Mouse (Mus musculus): ENCODE data around the gene Fmnl2.

Gene Fmnl2

DNA sequence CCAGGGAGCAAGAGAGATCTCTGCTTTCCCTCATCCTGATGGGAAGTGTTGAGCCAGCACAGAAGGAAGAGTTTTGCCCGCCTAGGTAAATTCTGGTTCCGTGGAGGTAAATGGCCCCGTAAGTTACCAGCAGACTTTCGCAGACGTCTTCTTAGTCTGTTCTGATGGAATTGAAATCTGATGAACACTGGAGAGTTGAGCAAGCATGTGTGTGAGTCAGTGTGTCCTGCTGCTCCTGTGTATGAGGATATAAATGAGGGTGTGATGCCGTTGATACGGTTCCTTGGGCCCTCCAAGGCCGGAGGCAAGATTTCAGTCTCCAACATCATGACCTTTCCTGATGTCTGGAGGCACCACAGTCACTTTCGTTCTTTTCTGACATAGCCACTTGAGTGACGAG, 98.2 kb downstream of the Fmnl2 start:
- no peak for DNase-seq (ENCODE audit: low read depth, low spot score)

DNA sequence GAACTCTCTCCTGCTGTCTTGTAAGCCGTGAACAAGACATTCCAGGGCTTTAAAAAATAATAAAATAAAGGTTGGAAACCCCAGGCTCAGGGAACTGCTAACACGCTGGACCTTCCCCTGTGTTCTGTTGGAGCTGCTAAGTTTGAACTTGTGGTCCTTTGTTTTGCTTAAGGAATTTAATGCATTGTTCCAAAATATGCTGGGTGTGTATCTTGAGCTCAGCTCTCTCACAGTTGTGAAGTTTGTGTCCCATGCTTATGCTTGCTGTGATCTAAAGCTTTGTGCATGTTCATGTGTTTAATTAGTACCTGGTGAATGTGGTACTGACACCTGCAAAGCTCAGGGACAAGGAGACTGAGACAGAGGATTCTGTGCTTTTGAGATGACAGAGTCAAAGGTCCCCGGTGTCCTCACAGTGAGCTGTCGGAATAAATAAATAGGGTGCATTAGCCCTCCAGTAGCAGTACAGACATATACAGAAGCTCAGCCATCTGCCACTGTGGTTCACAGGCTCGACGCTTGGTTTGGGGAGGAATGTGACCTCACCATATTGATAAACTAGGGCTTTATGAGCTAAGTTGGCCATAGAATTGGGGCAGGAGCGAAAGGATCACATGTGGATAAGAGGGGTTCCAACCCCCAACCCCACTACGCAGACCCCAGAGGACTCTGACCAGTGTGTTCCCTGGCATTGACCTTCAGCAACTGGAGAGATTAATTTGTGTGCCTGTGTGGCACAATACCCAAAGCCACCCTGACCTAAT, 100.3 kb downstream of the Fmnl2 start:
- DNase-seq (ENCODE audit: low read depth, low spot score) = no peak

DNA sequence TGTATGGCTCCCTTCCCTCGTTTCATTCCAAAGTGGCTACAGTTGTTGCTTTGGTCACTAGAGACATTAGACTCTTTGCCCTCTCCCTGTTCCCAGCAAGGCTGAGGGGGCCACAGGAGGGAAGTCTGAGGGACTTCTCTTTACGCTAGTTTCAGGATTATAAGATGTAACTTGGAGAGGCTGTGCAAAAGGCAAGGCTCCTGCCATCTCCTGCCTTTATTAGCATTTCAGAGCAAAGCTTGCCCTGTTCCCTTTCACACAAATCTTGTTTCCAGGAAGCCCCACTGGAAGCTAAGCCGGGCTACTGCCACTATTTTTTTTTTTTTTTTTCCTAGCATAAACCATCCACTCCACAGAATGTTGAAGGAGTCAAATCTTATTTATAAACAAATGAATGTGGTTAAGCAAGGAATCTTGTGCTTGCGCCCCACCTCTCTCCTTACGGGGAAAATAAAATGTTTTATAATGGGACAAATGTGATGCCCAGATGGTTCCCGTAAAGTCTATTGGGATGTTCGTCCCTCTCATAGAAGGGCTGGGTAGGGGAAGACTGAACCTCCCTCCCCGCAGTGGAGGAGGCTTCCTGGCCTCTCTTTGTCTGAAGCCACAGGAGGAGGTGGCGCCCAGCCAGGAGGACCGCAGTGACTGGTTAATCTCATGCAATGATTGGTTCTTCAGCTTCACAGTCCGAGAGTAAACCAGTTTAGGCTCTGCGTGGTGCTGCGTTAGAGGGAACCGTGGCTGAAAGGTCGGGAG, 101.1 kb downstream of the Fmnl2 start:
- no peak for DNase-seq (ENCODE audit: low read depth, low spot score)

DNA sequence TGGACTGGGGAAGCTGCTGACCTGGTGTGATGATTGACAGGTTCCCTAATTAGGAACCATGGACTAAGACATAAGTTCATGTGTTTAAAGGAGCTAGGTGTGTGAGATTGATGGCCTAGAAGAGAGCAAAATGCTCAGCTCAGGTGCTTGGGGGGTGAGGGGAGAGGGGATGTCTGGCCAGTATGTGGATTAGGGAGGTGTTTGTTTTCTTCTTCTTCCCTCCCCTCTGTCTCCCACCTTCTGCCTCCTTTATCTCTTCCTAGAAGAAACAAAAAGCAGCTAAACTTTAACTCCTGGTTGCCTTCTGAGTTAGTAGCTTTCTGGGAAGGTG, 101.6 kb downstream of the Fmnl2 start:
- DNase-seq (ENCODE audit: low read depth, low spot score) = no peak

DNA sequence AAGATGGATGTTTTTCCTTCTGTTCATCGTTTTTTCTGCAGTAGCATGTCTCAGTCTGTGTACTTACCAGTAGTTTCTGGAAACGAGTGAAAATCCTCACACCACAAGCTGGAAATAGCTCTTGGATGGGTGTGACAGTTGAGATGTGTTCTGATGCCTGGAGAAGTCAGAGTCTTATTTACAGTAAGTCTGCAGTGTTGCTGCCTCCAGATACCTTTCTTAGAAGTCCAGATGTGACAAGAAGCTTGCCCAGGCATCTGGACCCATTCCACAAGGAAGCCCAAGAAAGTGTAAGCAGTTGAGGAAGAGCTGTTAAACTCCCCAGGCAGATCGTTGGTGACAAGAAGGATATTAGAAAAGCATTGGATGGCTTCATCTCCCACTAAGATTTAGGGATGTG, 102.3 kb downstream of the Fmnl2 start:
- DNase-seq (ENCODE audit: low read depth, low spot score) = no peak

DNA sequence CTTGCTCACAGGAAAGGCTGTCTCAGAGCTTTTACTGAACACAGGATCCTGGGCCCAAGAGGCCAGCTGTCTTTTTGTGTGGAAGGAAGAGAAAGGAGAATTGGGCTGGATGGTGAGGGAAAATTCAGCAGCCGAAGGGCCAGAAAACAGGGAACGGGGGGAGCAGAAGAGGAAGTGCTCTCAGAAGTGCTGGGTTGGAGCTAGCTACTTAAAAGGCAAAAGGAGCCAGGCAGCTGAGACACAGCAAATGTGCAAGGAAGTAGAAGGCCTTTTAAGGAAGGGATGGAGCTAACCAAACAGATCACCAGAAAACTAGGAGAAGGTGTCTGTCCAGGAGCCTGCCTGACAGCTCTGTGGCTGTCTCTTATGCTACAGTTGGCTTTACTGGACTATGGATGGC, 103.0 kb downstream of the Fmnl2 start:
- DNase-seq (ENCODE audit: low read depth, low spot score) = no peak

DNA sequence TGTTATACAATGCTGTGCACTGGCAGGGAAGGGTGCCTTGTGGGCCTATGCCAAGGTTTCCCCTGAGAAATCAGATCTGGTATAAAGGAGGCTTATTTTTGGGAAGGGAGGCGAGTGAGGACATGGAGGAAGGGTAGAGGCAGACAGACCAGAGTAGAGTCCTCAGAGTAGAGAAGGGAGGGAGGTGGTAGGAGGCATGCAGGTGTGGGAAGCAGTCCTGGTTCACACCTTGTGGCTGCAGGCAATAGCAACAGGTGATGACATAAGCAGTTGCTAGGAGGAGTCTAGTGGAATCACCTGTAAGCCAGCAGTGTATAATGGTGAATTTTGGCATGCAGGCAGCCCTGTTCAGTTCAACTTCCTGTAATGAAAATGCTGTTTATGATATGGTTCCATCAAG, 105.8 kb downstream of the Fmnl2 start:
- no peak for DNase-seq (ENCODE audit: low read depth, low spot score)

DNA sequence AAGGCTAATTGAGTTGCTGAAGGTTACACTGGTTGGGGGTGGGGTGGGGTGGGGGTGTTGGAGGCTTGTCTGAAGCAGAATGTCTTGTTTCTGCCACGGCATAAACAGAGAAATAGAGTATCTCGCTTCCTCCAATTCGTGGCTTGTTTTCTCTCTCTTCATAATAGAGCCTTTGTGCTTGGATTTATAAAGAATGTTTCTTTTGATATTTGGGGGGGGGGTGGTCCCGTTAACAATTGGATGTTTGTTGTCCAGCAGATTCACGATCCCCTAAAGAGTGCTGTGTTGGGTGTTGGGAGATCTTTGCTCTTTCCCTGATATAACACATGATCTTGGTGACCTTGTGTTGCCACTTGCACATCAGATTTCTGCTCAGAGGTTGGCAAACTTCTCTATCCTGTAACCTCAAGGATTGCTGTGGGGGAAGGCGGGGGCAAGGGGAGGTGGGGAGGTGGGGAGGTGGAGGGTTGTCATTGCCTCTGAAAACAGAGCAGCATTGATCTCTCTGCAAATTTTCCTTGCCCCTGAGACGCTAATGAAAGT, 106.8 kb downstream of the Fmnl2 start:
- no peak for DNase-seq (ENCODE audit: low read depth, low spot score)

DNA sequence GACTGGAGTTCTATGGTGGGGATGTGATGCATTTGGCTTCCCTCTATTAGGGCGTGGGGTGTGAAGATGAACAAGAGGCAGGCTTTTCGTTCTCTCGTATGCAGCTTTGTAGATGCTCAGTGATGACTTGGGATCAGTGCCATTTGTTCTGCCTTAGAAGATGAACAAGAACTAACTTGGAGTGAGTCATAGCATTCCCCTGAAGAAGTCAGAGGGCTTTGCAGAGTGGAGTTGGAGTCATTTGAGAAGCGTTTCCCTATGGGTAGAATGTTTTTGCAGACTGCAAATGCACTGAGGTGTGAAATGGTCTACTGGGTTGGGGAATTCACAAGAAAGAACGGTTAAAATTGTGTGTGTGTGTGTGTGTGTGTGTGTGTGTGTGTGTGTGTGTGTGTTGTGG, 108.6 kb downstream of the Fmnl2 start:
- no peak for DNase-seq (ENCODE audit: low read depth, low spot score)

DNA sequence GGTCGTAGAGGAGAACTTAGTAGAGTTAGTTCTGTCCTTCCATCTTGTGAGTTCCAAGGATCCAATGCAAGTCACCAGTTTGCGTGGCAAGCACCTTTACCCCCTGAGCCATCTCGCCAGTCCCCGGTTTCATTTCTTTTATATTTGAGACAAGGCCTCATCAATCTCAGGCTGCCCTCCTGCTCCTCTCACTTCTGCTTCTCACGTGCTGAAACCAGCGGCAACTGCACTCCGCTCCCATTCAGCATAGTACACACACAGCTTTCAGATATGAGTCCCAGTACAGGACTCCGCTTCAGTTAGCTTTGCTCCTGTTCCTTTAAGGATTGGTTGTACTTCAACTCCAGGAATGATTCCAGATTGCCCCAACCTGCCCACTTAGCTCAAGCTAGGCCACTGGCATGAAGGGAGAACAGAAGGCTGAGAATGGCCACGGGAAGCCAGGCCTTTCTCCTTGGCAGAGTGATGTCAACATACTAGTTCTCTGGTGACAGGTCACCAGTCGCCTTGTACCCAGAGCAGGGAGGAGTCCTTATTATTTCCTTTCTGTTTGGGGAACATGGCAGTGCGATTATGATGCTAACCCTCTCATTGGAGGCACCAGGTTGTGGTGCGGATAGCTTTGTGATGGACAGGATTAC, 109.3 kb downstream of the Fmnl2 start:
- DNase-seq (ENCODE audit: low read depth, low spot score) = no peak

DNA sequence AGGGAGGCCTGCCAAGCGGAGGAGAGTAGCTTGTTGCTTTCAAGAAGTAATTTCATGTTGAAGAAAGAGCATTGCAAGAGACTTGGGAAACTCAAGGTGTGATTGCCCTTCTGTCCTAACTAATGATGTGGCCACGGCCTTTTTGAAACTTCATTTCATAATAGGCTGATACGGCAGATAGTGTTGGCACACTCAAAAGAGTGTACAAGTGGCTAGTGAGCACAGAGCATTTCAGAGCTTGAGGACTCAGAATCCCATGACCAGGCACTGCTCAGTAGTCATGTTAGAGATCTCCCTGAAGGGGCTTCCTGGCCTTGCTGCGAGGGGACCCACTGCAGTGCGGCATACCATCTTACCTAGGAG, 109.8 kb downstream of the Fmnl2 start:
- no peak for DNase-seq (ENCODE audit: low read depth, low spot score)

DNA sequence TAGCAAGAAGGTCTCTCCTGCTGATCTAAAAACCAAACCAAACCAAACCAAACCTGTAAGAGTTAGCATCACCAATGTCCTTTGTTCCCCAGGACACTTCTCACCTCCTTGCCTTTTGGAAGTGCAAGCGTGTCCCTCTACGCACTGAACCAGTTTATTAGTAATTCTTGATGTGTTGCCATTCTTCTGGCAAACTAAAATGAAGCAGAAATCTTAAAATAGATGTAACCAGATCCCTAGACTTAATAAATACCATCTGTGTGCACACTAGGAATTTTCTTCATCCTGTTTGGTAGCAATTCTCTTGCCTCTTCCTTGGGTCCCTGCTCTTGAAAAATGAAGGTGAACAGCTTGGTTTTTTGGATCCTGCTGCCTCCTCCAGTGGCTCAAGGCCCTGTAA, 111.2 kb downstream of the Fmnl2 start:
- DNase-seq (ENCODE audit: low read depth, low spot score) = no peak

DNA sequence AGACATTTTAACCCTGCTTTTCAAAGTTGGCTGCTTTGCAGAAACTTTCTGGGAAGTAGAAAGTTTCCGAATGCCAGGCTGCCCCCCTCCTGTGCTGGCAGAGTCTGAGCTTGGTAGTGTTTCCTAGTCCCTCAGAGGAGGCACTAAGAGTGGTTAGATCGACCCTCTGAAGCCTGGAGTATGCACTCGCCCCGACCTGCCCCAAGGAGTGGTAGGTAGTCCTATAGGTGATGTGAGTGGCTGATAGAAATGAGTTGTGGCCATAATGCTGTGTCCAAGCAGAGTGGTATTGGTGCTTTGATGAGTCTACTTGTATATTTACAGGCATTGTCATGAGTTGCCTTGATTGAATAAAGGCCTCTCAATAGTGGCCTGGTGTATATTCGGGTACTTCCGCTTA, 116.4 kb downstream of the Fmnl2 start:
- DNase-seq (ENCODE audit: low read depth, low spot score) = no peak

DNA sequence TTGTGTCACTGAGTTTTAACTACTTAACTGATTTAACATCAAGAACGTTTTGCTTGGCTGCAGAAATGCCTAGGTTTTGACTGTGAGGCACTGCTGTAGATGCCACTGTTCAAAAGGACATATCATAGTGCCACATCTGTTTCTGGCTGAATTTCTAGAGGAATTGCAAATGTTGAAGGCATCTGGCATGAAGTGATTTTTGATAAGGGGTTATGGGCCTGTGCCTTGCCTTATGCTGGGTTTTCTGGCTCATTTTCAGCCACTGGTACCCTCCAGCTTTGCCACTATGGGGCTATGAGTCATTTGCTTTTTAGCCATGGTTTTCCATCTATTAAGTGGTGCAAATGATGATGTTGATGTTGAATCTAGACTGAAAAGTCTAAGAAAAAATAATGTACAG, 117.1 kb downstream of the Fmnl2 start:
- DNase-seq (ENCODE audit: low read depth, low spot score) = no peak

DNA sequence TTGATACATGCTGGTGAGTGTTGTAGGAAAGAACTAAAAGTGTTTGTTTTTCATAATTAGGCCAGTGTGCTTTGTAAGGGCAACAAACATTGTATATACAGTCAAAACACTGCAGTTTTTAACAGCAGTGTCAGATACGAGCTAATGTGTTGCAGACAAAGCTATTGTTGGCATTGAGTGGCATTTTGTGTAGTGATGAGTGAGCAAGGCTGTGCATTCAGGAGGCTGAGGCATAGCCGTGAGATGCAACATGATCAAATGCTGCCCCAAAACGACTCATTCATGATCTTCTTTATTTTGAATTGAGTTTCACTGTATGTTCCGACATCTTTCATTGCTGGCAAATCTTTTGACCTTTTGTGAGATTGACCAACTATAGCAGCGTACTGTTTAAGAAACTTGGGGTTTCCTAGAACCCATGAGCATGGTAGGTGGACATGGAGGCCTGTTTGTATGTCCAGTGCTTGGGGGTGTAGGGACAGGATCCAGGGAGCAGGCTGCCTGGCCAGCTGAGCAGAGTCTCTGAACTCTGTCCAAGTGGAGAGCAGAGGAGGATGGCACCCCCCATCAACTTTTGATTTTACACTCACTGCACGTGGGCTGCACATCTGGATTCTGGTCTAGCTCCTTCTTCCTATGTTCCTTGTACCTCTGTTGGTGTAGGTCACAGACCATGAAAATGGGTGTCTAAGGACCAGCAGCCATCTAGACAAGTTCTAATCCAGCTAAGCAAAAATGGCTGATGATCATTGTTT, 120.4 kb downstream of the Fmnl2 start:
- DNase-seq (ENCODE audit: low read depth, low spot score) = no peak

DNA sequence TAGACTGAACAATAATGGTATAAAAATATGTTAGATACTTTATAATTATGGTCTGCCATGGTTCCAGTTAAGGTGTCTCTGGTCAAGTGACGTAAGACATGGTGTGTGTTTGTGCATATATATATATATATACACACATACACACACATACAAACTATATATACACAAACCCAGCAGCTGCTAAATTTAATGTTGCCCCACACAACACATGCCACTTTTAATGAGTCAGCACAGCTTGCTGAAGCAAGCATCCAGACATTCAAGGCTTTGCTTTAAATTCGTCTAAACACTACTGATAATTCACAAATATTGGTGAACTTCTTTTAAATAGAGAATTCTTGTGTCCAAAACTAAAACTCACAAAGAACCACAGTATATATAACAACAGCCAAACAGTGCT, 121.1 kb downstream of the Fmnl2 start:
- DNase-seq (ENCODE audit: low read depth, low spot score) = no peak

DNA sequence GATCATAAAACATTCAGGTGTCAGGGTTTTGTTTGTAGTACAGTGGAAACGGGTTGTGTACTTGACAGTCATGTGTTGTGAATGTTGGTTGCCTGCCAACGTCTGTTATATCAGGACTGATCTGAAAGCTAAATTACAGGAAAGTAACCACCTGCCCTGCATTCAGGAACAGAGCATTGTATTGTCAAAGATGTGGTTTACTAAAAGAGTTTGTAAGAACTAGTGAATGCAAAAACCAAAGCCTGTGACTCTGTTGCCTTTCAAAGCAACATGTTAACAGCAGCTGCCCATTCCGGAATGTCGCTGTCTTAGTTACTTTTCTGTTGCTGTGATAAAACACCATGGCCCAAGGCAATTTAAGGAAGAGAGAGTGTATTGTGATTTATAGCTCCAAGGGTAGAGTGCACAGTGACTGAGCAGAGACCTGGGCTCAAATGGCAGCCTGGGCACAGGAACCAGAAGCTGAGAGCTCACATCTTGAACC, 121.7 kb downstream of the Fmnl2 start:
- no peak for DNase-seq (ENCODE audit: low read depth, low spot score)

DNA sequence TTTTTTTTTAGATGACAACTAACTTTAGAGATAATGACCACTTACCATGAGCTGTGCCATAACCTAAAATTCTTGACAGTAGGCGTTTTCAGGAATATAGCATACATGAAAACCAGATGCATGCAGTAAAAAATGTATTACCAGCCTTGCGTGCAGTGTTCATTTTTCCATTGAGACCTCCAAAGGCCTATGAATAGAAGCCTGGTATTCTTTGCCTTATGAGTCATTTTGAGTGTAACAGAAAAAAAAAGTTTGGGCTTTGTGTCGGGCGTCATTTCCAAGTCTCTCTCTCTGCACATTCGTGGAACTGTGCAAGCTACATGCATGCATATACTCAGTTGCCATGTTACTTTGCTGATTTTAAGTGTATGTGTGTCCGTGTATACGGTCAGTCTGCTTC, 123.5 kb downstream of the Fmnl2 start:
- DNase-seq (ENCODE audit: low read depth, low spot score) = no peak

DNA sequence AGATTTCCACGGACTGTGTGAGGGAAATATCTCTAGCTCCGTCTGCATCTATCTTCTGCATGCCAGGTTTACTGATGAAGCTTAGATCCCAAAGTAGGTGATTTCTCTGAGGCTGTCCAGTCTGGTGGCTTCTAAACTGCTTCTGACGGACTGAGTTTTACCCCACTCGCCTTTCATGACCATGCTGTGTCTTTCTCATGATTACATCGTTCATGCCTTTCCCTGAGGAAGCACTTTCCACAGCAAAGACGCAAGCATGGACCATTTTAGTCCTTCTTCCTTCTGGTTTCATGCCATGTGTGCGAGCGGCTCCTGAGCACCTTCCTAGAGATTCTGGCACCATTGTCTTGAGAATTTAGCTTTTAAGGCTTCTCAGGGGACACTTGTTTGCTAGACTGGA, 123.9 kb downstream of the Fmnl2 start:
- DNase-seq (ENCODE audit: low read depth, low spot score) = no peak

DNA sequence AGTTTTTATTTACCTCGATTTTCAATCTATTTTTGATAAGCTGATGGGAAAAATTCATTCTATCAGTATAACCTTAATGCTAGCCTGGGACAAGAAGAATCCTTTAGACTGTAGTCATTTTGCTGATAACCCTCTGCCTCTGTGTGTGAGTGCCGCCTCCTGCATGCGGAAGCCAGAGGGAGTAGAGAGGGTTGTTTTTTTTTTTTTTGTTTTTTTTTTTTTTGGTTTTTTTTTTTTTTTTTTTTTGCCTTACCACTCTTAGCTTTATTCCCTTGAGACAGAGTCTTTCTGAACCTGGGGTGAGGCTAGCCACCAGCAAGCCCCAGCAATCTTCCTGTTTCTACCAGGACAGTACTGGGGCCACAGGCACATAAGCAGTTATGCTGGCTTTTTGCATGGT, 124.8 kb downstream of the Fmnl2 start:
- DNase-seq (ENCODE audit: low read depth, low spot score) = no peak

DNA sequence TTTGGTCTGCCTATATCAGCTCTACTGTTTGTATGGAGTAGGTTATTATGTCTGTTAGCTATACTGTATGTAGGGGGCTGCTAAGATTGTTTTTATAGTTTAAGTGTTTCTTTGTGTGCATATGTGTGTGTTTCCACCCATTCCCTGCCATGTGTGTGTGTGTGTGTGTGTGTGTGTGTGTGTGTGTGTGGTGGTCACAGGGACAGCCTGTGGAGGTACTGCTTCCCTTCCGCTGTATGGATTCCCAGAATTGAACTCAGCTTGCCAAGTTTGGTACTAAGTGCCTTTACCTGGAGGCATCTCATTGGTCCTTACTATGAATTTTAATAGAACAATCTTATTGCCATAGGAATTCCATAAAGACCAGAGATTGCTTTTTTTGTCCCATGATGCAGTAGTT, 126.9 kb downstream of the Fmnl2 start:
- DNase-seq (ENCODE audit: low read depth, low spot score) = no peak

DNA sequence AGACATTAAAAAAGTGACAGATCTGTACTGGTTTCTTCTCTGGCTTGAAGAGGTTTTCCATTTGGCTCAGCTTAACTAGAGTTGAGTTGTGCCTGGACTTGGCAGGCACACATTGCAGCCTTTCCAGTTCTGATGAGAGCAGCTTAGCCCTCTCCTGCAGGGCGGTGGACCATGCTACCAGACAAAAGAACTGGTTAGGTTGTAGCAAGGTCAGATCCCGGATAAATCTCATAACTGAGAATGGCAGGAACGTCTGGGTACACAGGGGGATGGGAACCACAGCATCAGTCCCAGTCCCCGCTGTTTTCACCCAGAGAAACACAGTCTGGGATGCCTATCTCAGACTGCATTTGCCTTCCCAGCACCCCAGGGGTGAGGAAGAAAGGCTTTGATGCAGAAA, 127.5 kb downstream of the Fmnl2 start:
- DNase-seq (ENCODE audit: low read depth, low spot score) = no peak
